Mouse (Mus musculus): ENCODE measurements around the gene Zfp667. TPM values are rescaled to one million over a fixed set of nuclear protein-coding genes. Genes with fewer than 3 reads are reported as not detected.
"Not testable (repeated sequence)": the region's sequence is repeated elsewhere in the genome, so short reads cannot be mapped to it uniquely, and the experiment has no call there.

Gene Zfp667
- total RNA-seq, 2 experiments from 2014 or later = not detected

DNA sequence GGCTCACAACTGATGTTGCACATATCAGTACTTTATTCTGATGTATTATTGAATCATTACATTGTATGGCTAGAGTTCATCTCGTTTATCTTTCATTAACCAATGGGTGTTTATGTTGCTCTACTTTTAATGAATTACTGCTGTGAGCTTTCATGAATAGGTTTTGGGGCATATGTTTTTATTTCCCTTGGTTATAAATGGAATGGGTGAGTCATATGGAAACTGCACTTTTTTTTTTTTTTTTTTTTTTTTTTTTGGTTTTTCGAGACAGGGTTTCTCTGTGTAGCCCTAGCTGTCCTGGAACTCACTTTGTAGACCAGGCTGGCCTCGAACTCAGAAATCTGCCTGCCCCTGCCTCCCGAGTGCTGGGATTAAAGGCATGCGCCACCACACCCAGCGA is 4.7 kb downstream of the Zfp667 start:
- not testable (repeated sequence) for ATAC-seq (replicated peaks; ENCODE audit: low FRiP score, poor library complexity, severe bottlenecking)

DNA sequence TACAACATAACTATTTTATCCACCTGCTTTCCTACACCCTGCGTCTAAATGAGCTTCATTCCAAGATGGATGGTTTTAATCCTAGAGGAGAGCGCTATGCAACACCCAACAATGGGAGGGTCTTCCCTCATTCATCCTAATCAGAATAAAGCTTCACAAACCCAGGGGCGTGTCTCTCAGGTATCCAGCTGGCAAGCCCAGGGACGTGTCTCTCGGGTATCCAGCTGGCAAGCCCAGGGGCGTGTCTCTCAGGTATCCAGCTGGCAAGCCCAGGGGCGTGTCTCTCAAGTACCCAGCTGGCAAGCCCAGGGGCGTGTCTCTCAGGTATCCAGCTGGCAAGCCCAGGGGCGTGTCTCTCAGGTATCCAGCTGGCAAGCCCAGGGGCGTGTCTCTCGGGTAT is 14.4 kb downstream of the Zfp667 start:
- ATAC-seq (replicated peaks; ENCODE audit: low FRiP score, poor library complexity, severe bottlenecking) = not testable (repeated sequence)

DNA sequence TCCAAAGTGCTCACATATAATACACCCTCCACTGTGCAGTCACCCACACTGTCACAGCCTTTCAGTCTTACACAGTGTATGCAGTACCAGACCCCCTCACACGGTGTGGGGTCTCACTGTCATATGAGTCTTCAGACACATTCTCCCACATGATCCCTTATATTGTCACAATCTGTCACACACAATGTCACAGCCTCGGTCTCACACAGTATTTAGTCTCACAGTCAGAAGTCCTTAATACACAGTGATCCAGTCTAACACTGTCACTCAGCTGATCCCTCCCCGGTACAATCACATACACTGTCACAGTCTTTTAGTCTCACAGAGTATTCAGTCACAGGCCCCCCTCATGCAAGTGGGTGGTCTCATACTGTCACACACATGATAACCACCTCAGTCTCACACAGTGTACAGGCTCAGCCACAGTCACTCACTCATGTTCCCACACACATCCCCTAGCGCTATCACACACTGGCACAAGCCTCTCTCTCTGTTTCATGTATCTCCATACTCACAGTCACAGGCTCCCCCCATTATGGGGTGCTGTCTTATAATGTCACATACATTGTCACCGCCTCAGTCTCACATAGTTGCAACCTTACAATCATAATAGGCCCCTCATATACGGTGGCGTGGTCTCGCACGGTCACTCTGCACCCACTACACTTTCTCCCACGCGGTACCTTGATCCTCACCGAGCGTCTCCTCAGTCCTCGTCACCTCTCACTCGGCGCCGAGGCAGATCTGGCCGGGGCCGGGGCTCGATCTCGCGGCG is 44.3 kb downstream of the Zfp667 start:
- no peak for ATAC-seq (replicated peaks; ENCODE audit: low FRiP score, poor library complexity, severe bottlenecking)

DNA sequence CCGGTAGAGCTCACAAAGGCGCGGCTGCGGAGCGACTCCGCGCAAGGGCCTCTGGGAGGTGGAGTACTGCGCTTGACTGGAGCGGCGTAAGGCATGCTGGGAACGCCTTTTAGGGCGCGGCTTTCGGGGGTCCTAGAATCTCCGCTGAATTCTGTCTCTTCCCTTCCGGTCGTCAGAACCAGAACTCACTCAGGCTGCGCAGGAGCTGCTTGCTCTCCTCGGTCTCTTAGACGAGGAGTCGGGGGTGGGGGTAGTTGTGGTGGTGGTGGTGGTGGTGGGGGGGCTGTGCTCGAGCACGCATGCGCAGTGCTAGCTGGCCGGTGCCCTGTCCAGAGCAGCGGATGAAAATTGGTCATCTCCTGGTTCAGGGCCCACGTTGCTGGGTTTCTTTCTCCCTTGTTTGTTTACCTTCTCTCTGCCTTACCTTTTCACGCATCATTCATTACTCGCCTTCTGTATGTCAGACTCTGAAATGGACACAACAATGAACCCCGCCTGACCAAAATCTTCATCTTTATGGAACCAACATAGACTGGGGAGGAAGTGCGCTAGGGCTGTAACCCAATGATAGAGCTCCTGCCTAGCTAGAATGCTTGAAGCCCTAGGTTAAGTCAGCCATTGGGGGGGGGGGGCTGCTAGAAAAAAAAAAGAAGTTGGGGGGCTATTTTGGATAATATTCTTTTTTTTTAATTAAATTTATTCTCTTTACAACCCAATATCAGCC is 45.0 kb downstream of the Zfp667 start, which contains the start of gene Zfp583:
Gene Zfp583 (minus strand): TSS at position 53 of the 724 bp plus-strand sequence.
- ATAC-seq (replicated peaks; ENCODE audit: low FRiP score, poor library complexity, severe bottlenecking) = peak; percentile 83

DNA sequence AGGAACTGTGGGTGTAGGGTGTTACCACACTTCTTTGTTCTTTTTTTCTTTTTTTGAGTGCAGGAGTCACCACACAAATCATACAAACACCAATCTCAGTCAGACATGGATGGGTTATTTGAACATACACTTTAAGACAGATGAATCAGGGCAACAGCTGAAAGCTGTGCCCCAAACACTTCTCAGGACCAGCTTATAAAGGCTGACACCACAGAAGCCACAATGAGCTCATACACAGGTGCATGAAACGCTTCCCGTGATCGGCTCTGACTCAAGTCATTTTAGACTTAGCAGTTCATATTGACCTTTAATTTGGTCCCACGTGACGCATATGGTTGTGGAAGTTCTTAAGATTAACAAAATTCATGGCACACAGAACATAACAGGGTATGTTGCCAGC is 53.5 kb downstream of the Zfp667 start:
- ATAC-seq (replicated peaks; ENCODE audit: low FRiP score, poor library complexity, severe bottlenecking) = no peak

DNA sequence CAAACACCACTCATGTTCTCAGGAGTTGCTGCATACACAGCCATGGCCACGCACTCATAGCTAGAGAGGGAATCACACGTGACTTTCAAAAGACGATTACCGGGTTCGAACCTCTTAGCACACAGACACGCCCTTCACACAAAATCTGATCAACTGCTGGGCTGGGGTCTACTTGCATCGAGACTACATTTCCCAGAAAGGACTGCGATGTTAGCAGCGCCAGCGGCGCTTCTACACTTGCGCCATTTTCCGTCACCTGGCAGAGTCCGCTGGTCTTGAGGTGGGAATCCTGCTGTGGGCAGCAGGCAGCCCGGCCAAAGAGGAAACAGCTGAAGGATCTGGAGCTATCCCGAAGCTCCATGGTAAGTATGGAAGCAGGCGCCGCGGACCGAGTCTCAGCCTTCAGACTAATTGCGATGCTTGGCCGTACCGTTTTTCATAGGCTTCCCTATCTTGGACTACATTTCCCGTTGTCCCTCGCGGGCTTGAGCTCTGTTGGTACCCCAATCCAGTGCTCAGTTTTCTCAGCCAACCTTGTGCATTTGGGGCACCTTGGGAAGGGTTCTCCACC is 57.2 kb downstream of the Zfp667 start, which contains the start of gene Gm3854:
Gene Gm3854 (plus strand): TSS at position 259 of the 571 bp plus-strand sequence.
- 0 out of 2 replicates have a peak, but pooled peaks have one; percentile 25 for ATAC-seq (replicated peaks; ENCODE audit: low FRiP score, poor library complexity, severe bottlenecking)

DNA sequence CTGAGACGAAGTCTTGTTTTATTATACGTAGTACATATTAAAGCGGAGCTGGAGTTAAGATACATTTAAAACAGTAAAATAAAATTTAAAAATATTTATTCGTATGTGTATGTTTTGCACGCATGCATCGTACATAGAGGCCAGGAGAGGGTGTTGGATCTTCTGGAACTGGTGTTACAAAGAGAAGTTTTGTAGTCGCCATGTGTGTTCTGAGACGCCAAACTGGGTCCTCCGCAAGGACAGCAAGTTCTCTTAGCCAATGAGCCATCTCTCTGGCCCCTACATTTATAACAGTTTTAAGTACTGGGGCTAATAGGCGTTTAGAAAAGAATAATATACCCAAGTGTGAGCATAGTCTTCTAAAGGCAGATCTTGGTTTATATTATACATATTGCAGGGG is 57.7 kb downstream of the Zfp667 start:
- ATAC-seq (replicated peaks; ENCODE audit: low FRiP score, poor library complexity, severe bottlenecking) = no peak

Other genes with a start within 250 kb of the Zfp667 start
- not detected in 2 replicates for gene Nlrp4c, start 241.4 kb upstream of the Zfp667 start, total RNA-seq (2015; ENCODE audit: low replicate concordance)
- not detected in 2 replicates for gene Nlrp4c, start 241.4 kb upstream of the Zfp667 start, total RNA-seq (2017; ENCODE audit: low replicate concordance)
- gene Zfp787, start 130.6 kb upstream of the Zfp667 start, total RNA-seq (2015; ENCODE audit: low replicate concordance) = 16.8 and 18.4 TPM in 2 replicates
- gene Zfp787, start 130.6 kb upstream of the Zfp667 start, total RNA-seq (2017; ENCODE audit: low replicate concordance) = 4.1 and 7.6 TPM in 2 replicates
- gene Zfp444, start 114.4 kb upstream of the Zfp667 start, total RNA-seq (2015; ENCODE audit: low replicate concordance) = 0.42 TPM in 1 of 2 replicates, not detected in the other
- gene Zfp444, start 114.4 kb upstream of the Zfp667 start, total RNA-seq (2017; ENCODE audit: low replicate concordance) = 4.2 and 11.6 TPM in 2 replicates
- not detected in 2 replicates for gene Galp, start 89.5 kb upstream of the Zfp667 start, total RNA-seq (2015; ENCODE audit: low replicate concordance)
- not detected in 2 replicates for gene Galp, start 89.5 kb upstream of the Zfp667 start, total RNA-seq (2017; ENCODE audit: low replicate concordance)
- not detected in 2 replicates for gene Zscan5b, start 64.3 kb upstream of the Zfp667 start, total RNA-seq (2015; ENCODE audit: low replicate concordance)
- gene Zscan5b, start 64.3 kb upstream of the Zfp667 start, total RNA-seq (2017; ENCODE audit: low replicate concordance) = not detected in 2 replicates
- gene Epp13, start 33.9 kb upstream of the Zfp667 start, total RNA-seq (2015; ENCODE audit: low replicate concordance) = not detected in 2 replicates
- not detected in 2 replicates for gene Epp13, start 33.9 kb upstream of the Zfp667 start, total RNA-seq (2017; ENCODE audit: low replicate concordance)
- gene Zfp583, start 44.7 kb downstream of the Zfp667 start, total RNA-seq (2015; ENCODE audit: low replicate concordance) = not detected in 2 replicates
- gene Zfp583, start 44.7 kb downstream of the Zfp667 start, total RNA-seq (2017; ENCODE audit: low replicate concordance) = 1.2 TPM in 1 of 2 replicates, not detected in the other
- not detected in 2 replicates for gene Gm3854, start 57.2 kb downstream of the Zfp667 start, total RNA-seq (2015; ENCODE audit: low replicate concordance)
- gene Gm3854, start 57.2 kb downstream of the Zfp667 start, total RNA-seq (2017; ENCODE audit: low replicate concordance) = not detected in 2 replicates
- 1.7 TPM in 1 of 2 replicates, not detected in the other for gene Zfp78, start 76.7 kb downstream of the Zfp667 start, total RNA-seq (2015; ENCODE audit: low replicate concordance)
- 1.2 TPM in 1 of 2 replicates, not detected in the other for gene Zfp78, start 76.7 kb downstream of the Zfp667 start, total RNA-seq (2017; ENCODE audit: low replicate concordance)
- gene Zfp28, start 96.7 kb downstream of the Zfp667 start, total RNA-seq (2015; ENCODE audit: low replicate concordance) = not detected in 2 replicates
- 0.51 TPM in 1 of 2 replicates, not detected in the other for gene Zfp28, start 96.7 kb downstream of the Zfp667 start, total RNA-seq (2017; ENCODE audit: low replicate concordance)
- not detected in 2 replicates for gene Smim17, start 112.1 kb downstream of the Zfp667 start, total RNA-seq (2015; ENCODE audit: low replicate concordance)
- gene Smim17, start 112.1 kb downstream of the Zfp667 start, total RNA-seq (2017; ENCODE audit: low replicate concordance) = not detected in 2 replicates
- not detected in 2 replicates for gene Gm20715, start 123.7 kb downstream of the Zfp667 start, total RNA-seq (2015; ENCODE audit: low replicate concordance)
- not detected in 2 replicates for gene Gm20715, start 123.7 kb downstream of the Zfp667 start, total RNA-seq (2017; ENCODE audit: low replicate concordance)
- not detected in 2 replicates for gene Olfr1344, start 152.1 kb downstream of the Zfp667 start, total RNA-seq (2015; ENCODE audit: low replicate concordance)
- gene Olfr1344, start 152.1 kb downstream of the Zfp667 start, total RNA-seq (2017; ENCODE audit: low replicate concordance) = not detected in 2 replicates
- gene Olfr1336, start 169.6 kb downstream of the Zfp667 start, total RNA-seq (2015; ENCODE audit: low replicate concordance) = not detected in 2 replicates
- not detected in 2 replicates for gene Olfr1336, start 169.6 kb downstream of the Zfp667 start, total RNA-seq (2017; ENCODE audit: low replicate concordance)
- not detected in 2 replicates for gene Olfr1346, start 180.5 kb downstream of the Zfp667 start, total RNA-seq (2015; ENCODE audit: low replicate concordance)
- gene Olfr1346, start 180.5 kb downstream of the Zfp667 start, total RNA-seq (2017; ENCODE audit: low replicate concordance) = not detected in 2 replicates
- gene Olfr5, start 200.4 kb downstream of the Zfp667 start, total RNA-seq (2015; ENCODE audit: low replicate concordance) = not detected in 2 replicates
- gene Olfr5, start 200.4 kb downstream of the Zfp667 start, total RNA-seq (2017; ENCODE audit: low replicate concordance) = not detected in 2 replicates
- not detected in 2 replicates for gene Olfr1347, start 213.2 kb downstream of the Zfp667 start, total RNA-seq (2015; ENCODE audit: low replicate concordance)
- gene Olfr1347, start 213.2 kb downstream of the Zfp667 start, total RNA-seq (2017; ENCODE audit: low replicate concordance) = not detected in 2 replicates
- not detected in 2 replicates for gene Olfr1348, start 222.2 kb downstream of the Zfp667 start, total RNA-seq (2015; ENCODE audit: low replicate concordance)
- gene Olfr1348, start 222.2 kb downstream of the Zfp667 start, total RNA-seq (2017; ENCODE audit: low replicate concordance) = not detected in 2 replicates
- not detected in 2 replicates for gene Olfr1349, start 236.4 kb downstream of the Zfp667 start, total RNA-seq (2015; ENCODE audit: low replicate concordance)
- gene Olfr1349, start 236.4 kb downstream of the Zfp667 start, total RNA-seq (2017; ENCODE audit: low replicate concordance) = not detected in 2 replicates

Data from erythroid progenitor cell, adult 5-6 weeks (primary cell).